Mouse (Mus musculus): ENCODE data around the gene Apoh.

The Apoh gene

GRCm38 (mm10) chr11:108378363-108378751, 35.2 kb downstream of the Apoh start:
- in situ Hi-C loops (cut with MseI, MboI) = loop anchor here (5.0 kb wide), 2 partner anchors 251 to 346 kb away; no protein-coding TSS in a partner anchor

- in situ Hi-C loops (cut with MseI, MboI) = no loop called here
Measured at GRCm38 (mm10) chr11:108382664-108383063, 39.5 kb downstream of the Apoh start.

- in situ Hi-C loops (cut with MseI, MboI) = no loop called here
Measured at GRCm38 (mm10) chr11:108384920-108385665, 41.9 kb downstream of the Apoh start.

- in situ Hi-C loops (cut with MseI, MboI) = no loop called here
Measured at GRCm38 (mm10) chr11:108385666-108386024, 42.5 kb downstream of the Apoh start.

GRCm38 (mm10) chr11:108395061-108395460, 51.9 kb downstream of the Apoh start:
- in situ Hi-C loops (cut with MseI, MboI) = no loop called here

- in situ Hi-C loops (cut with MseI, MboI) = no loop called here
Measured at GRCm38 (mm10) chr11:108396076-108396829, 53.1 kb downstream of the Apoh start.

- in situ Hi-C loops (cut with MseI, MboI) = no loop called here
Measured at GRCm38 (mm10) chr11:108409876-108410644, 66.9 kb downstream of the Apoh start.

- in situ Hi-C loops (cut with MseI, MboI) = loop anchor here in 1 of 2 experiments (5.0 kb wide), 1 partner anchor 389 kb away; no protein-coding TSS in a partner anchor
Measured at GRCm38 (mm10) chr11:108416360-108416759, 73.2 kb downstream of the Apoh start.

GRCm38 (mm10) chr11:108418540-108418939, 75.4 kb downstream of the Apoh start:
- in situ Hi-C loops (cut with MseI, MboI) = loop anchor here in 1 of 2 experiments (5.0 kb wide), 1 partner anchor 391 kb away; no protein-coding TSS in a partner anchor

GRCm38 (mm10) chr11:108419242-108419641, 76.1 kb downstream of the Apoh start:
- in situ Hi-C loops (cut with MseI, MboI) = loop anchor here in 1 of 2 experiments (5.0 kb wide), 1 partner anchor 392 kb away; no protein-coding TSS in a partner anchor

- in situ Hi-C loops (cut with MseI, MboI) = no loop called here
Measured at GRCm38 (mm10) chr11:108420751-108421150, 77.6 kb downstream of the Apoh start.

GRCm38 (mm10) chr11:108423221-108423620, 80.1 kb downstream of the Apoh start:
- in situ Hi-C loops (cut with MseI, MboI) = no loop called here

GRCm38 (mm10) chr11:108424111-108424510, 81.0 kb downstream of the Apoh start:
- in situ Hi-C loops (cut with MseI, MboI) = no loop called here

GRCm38 (mm10) chr11:108424889-108425591, 81.9 kb downstream of the Apoh start, which contains the start of gene Cep112:
Cep112 (plus strand) TSS chr11:108425192.
- in situ Hi-C loops (cut with MseI, MboI) = no loop called here

- in situ Hi-C loops (cut with MseI, MboI) = no loop called here
Measured at GRCm38 (mm10) chr11:108425592-108425921, 82.4 kb downstream of the Apoh start.

GRCm38 (mm10) chr11:108426086-108426485, 82.9 kb downstream of the Apoh start:
- in situ Hi-C loops (cut with MseI, MboI) = no loop called here

GRCm38 (mm10) chr11:108427191-108427590, 84.0 kb downstream of the Apoh start:
- in situ Hi-C loops (cut with MseI, MboI) = no loop called here

GRCm38 (mm10) chr11:108429076-108429475, 85.9 kb downstream of the Apoh start:
- in situ Hi-C loops (cut with MseI, MboI) = no loop called here

- in situ Hi-C loops (cut with MseI, MboI) = loop anchor here in 1 of 2 experiments (10.0 kb wide), 2 partner anchors 481 to 751 kb away; partner anchors contain the start of gene Axin2
Measured at GRCm38 (mm10) chr11:108443893-108444563, 100.9 kb downstream of the Apoh start.

GRCm38 (mm10) chr11:108447148-108447547, 104.0 kb downstream of the Apoh start:
- in situ Hi-C loops (cut with MseI, MboI) = loop anchor here (5.0 to 10.0 kb wide), 3 partner anchors 478 to 748 kb away; partner anchors contain the start of gene Axin2 (in 1 of the 2)
